Mouse (Mus musculus): ENCODE data around the gene Pole. TPM values are rescaled to one million over a fixed set of nuclear protein-coding genes. Genes with fewer than 3 reads are reported as not detected.
A peak's percentile ranks its signal among the peaks of the same experiment; 100 is the strongest.

Pole gene
- polyA plus RNA-seq (2012; ENCODE audit: insufficient read depth, low replicate concordance) = 2.6 and 5.1 TPM in 2 replicates

- Histone ChIP-seq H3K36me3 (replicated peaks; ENCODE audit: low read length) (peaks cover 18% of the 10 kb centered on the region), H3K27me3 (replicated peaks) (no peaks in the 10 kb centered on the region), H3K9me3 (no peaks in the 10 kb centered on the region), H3K4me1 (peaks cover 29% of the 10 kb centered on the region), H3K4me3 (replicated peaks) (peak within 1 kb of the TSS; percentile 95)
- no peak for TF ChIP-seq FLI1 (IDR thresholded peaks at IDR 0.05; ENCODE audit: low read length)
- no peak for TF ChIP-seq GATA1 (IDR thresholded peaks at IDR 0.05; ENCODE audit: borderline replicate concordance, low read length)
These were observed at the start of gene Pole, which contains the start of gene Pxmp2 for GRCm38 (mm10) chr5:110285770-110286445. Pole (plus strand) TSS chr5:110286306. Pxmp2 (minus strand) TSS chr5:110286186.

DNA sequence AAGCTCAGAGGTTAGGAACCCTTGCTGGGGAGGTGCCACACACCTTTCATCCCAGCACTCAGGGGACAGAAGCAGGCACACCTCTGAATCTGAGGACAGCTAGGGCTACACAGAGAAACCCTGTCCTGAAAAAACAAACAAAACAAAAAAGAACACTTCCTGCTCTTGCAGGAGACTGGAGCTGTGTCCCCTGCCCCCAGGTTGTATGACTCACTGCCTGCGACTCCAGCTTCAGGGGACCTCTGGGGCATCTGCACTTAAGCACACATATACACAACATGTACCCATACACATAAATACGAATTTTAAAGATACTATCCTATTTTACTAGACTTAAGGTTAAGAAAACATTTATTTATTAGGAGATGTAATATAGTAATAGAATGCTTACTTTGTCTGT is 42.0 kb upstream of the Pole start:
- H3K9me3 ChIP-seq = no peaks in the 10 kb centered on the region
- no peaks in the 10 kb centered on the region for H3K4me1 ChIP-seq
- TF ChIP-seq GATA1 (IDR thresholded peaks at IDR 0.05; ENCODE audit: borderline replicate concordance, low read length) (no peak), FLI1 (IDR thresholded peaks at IDR 0.05; ENCODE audit: low read length) (no peak)
- peaks cover 94% of the 10 kb centered on the region for H3K36me3 ChIP-seq (replicated peaks; ENCODE audit: low read length)
- H3K4me3 ChIP-seq (replicated peaks) = no peak overlapping the region
- no peaks in the 10 kb centered on the region for H3K27me3 ChIP-seq (replicated peaks)

GRCm38 (mm10) chr5:110266941-110267340 is 19.2 kb upstream of the Pole start:
- H3K36me3 ChIP-seq (replicated peaks; ENCODE audit: low read length) = peaks cover 38% of the 10 kb centered on the region
- peaks cover 30% of the 10 kb centered on the region for H3K4me1 ChIP-seq
- no peaks in the 10 kb centered on the region for H3K27me3 ChIP-seq (replicated peaks)
- H3K9me3 ChIP-seq = no peaks in the 10 kb centered on the region
- TF ChIP-seq FLI1 (IDR thresholded peaks at IDR 0.05; ENCODE audit: low read length) (no peak), GATA1 (IDR thresholded peaks at IDR 0.05; ENCODE audit: borderline replicate concordance, low read length) (no peak)
- peak overlapping the region; percentile 48 for H3K4me3 ChIP-seq (replicated peaks)

- H3K36me3 ChIP-seq (replicated peaks; ENCODE audit: low read length) = peaks cover 33% of the 10 kb centered on the region
- peak within 1 kb of the TSS; percentile 99 for H3K4me3 ChIP-seq (replicated peaks)
- H3K4me1 ChIP-seq = peaks cover 30% of the 10 kb centered on the region
- H3K27me3 ChIP-seq (replicated peaks) = no peaks in the 10 kb centered on the region
- TF ChIP-seq FLI1 (IDR thresholded peaks at IDR 0.05; ENCODE audit: low read length) (no peak), GATA1 (IDR thresholded peaks at IDR 0.05; ENCODE audit: borderline replicate concordance, low read length) (no peak)
- H3K9me3 ChIP-seq = no peaks in the 10 kb centered on the region
These were observed 16.7 kb upstream of the Pole start, which contains the start of gene Pgam5 for GRCm38 (mm10) chr5:110269141-110270101. Pgam5 (minus strand) TSS chr5:110269913.

GRCm38 (mm10) chr5:110270242-110270641 is 15.9 kb upstream of the Pole start:
- H3K27me3 ChIP-seq (replicated peaks) = no peaks in the 10 kb centered on the region
- peaks cover 30% of the 10 kb centered on the region for H3K4me1 ChIP-seq
- H3K36me3 ChIP-seq (replicated peaks; ENCODE audit: low read length) = peaks cover 25% of the 10 kb centered on the region
- TF ChIP-seq GATA1 (IDR thresholded peaks at IDR 0.05; ENCODE audit: borderline replicate concordance, low read length) (no peak), FLI1 (IDR thresholded peaks at IDR 0.05; ENCODE audit: low read length) (no peak)
- no peak overlapping the region for H3K4me3 ChIP-seq (replicated peaks)
- no peaks in the 10 kb centered on the region for H3K9me3 ChIP-seq

DNA sequence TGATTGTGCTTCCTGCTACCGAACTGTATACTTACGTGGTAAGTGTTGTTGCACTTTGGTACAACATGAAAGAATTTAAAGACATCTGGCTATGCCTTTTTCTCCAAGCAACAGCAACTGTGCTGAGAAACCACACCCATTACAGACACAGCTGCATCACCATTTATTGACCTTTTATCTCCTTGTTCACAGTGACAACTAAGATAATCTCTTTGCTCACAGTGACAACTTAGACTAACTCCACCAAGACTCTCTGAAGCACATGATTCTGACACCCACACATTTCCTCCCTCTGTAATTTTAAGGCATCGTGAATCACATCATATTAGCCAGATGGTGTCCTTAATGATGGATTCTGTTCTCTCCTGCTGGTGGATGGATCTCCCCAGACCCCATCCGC is 12.0 kb upstream of the Pole start:
- TF ChIP-seq FLI1 (IDR thresholded peaks at IDR 0.05; ENCODE audit: low read length) = no peak
- TF ChIP-seq GATA1 (IDR thresholded peaks at IDR 0.05; ENCODE audit: borderline replicate concordance, low read length) = no peak
- Histone ChIP-seq H3K27me3 (replicated peaks) (no peaks in the 10 kb centered on the region), H3K9me3 (no peaks in the 10 kb centered on the region), H3K4me1 (peaks cover 8% of the 10 kb centered on the region), H3K4me3 (replicated peaks) (no peak overlapping the region), H3K36me3 (replicated peaks; ENCODE audit: low read length) (no peaks in the 10 kb centered on the region)

DNA sequence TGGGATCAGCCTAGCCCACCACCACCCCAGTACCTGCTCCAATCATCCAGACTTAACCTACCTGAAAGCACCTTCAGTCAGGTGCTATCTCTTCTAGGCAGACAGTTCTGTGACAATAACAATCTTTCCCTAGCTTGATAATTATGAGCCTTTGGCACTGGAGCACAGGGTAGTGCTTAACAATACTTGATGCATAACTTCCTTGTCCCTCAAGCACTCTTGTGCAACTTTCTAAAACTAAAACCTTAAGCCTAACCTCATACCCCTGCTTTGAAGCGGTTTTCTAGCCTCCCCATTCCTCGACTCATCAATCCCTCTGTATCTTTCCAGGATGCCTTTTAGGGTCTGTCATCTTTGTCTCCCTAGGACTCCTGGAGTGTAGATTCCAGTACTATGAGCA is 11.3 kb upstream of the Pole start:
- TF ChIP-seq FLI1 (IDR thresholded peaks at IDR 0.05; ENCODE audit: low read length) (no peak), GATA1 (IDR thresholded peaks at IDR 0.05; ENCODE audit: borderline replicate concordance, low read length) (no peak)
- H3K9me3 ChIP-seq = no peaks in the 10 kb centered on the region
- no peaks in the 10 kb centered on the region for H3K36me3 ChIP-seq (replicated peaks; ENCODE audit: low read length)
- H3K4me3 ChIP-seq (replicated peaks) = no peak overlapping the region
- no peaks in the 10 kb centered on the region for H3K27me3 ChIP-seq (replicated peaks)
- H3K4me1 ChIP-seq = 0 out of 2 replicates have a peak, but pooled peaks cover 6% of the 10 kb centered on the region

DNA sequence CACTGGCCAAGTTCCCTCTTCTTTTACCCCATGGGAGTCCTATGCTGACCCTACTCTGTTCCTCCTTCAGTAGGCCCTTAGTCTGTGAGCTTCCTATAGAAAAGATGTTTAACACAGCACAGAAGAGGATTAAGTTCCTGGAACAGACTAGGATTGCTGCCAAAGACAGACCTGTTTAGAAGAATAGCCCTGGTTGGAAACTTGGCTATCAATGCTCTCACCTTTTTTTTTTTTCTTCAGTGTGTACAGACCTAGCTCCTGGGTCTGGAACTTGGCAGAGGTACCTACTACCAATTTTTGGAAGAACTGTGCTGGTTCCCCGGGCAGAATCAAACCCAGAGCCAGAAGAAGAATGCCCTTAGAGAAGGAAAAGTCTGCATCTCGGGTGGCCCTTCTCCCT is 9.7 kb upstream of the Pole start:
- H3K27me3 ChIP-seq (replicated peaks) = no peaks in the 10 kb centered on the region
- no peaks in the 10 kb centered on the region for H3K9me3 ChIP-seq
- H3K36me3 ChIP-seq (replicated peaks; ENCODE audit: low read length) = no peaks in the 10 kb centered on the region
- no peak for TF ChIP-seq GATA1 (IDR thresholded peaks at IDR 0.05; ENCODE audit: borderline replicate concordance, low read length)
- no peak for TF ChIP-seq FLI1 (IDR thresholded peaks at IDR 0.05; ENCODE audit: low read length)
- no peak overlapping the region for H3K4me3 ChIP-seq (replicated peaks)
- H3K4me1 ChIP-seq = 0 out of 2 replicates have a peak, but pooled peaks cover 3% of the 10 kb centered on the region

- no peaks in the 10 kb centered on the region for H3K36me3 ChIP-seq (replicated peaks; ENCODE audit: low read length)
- no peak overlapping the region for H3K4me3 ChIP-seq (replicated peaks)
- H3K9me3 ChIP-seq = no peaks in the 10 kb centered on the region
- no peaks in the 10 kb centered on the region for H3K27me3 ChIP-seq (replicated peaks)
- H3K4me1 ChIP-seq = no peaks in the 10 kb centered on the region
- no peak for TF ChIP-seq GATA1 (IDR thresholded peaks at IDR 0.05; ENCODE audit: borderline replicate concordance, low read length)
- no peak for TF ChIP-seq FLI1 (IDR thresholded peaks at IDR 0.05; ENCODE audit: low read length)
These were observed 9.2 kb upstream of the Pole start for GRCm38 (mm10) chr5:110276910-110277309.
